Mouse (Mus musculus) midbrain, postnatal 0 days (tissue): ENCODE measurements around the gene Gm11487. TPM values are rescaled to one million over a fixed set of nuclear protein-coding genes. Genes with fewer than 3 reads are reported as not detected.
"Not testable (repeated sequence)": the region's sequence is repeated elsewhere in the genome, so short reads cannot be mapped to it uniquely, and the experiment has no call there.

Source experiments
- ATAC-seq: fragments of 200-750 bp; cut with Nextera tagmentation; 2 replicates; pipeline ENCODE4 v1.8.0; 2017; ENCODE audit warnings: moderate number of reproducible peaks, mild to moderate bottlenecking, moderate TSS enrichment, moderate library complexity; ENCODE audit not compliant: low FRiP score
- DNase-seq: peaks from one replicate; pipeline ENCODE4 v3.0.0-alpha.2; 2015; ENCODE audit warnings: low spot score
- H3K27ac ChIP-seq: fragments of 300-500 bp; sonication (generic); 2 replicates; pipeline ENCODE4 v1.5.1; 2014; ENCODE audit warnings: low read depth, mild to moderate bottlenecking, low read length, mixed read lengths
- H3K27me3 ChIP-seq: fragments of 300-500 bp; sonication (generic); 2 replicates; pipeline ENCODE4 v1.6.1; 2014; ENCODE audit warnings: low read length, control low read depth, mixed read lengths; ENCODE audit not compliant: insufficient read depth
- H3K36me3 ChIP-seq: fragments of 300-500 bp; sonication (generic); 2 replicates; pipeline ENCODE4 v1.6.1; 2014; ENCODE audit warnings: low read length, control low read depth, mixed read lengths; ENCODE audit not compliant: insufficient read depth
- H3K4me1 ChIP-seq: fragments of 300-500 bp; sonication (generic); 2 replicates; pipeline ENCODE4 v1.6.1; 2014; ENCODE audit warnings: mild to moderate bottlenecking, control low read depth, antibody characterized with exemption, low read length, mixed read lengths; ENCODE audit not compliant: insufficient read depth
- H3K4me2 ChIP-seq: fragments of 300-500 bp; sonication (generic); 2 replicates; pipeline ENCODE4 v1.6.1; 2014; ENCODE audit warnings: low read depth, mild to moderate bottlenecking, low read length, mixed read lengths; ENCODE audit not compliant: poor library complexity, severe bottlenecking
- H3K4me3 ChIP-seq: fragments of 300-500 bp; sonication (generic); 2 replicates; pipeline ENCODE4 v1.5.1; 2014; ENCODE audit warnings: low read depth, mild to moderate bottlenecking, low read length, moderate library complexity
- H3K9ac ChIP-seq: fragments of 300-500 bp; sonication (generic); replicated peaks from 2 replicates; pipeline ENCODE4 v1.6.1; 2014; ENCODE audit warnings: mild to moderate bottlenecking, low read length, moderate library complexity, mixed read lengths; ENCODE audit not compliant: poor library complexity, severe bottlenecking
- H3K9me3 ChIP-seq: fragments of 300-500 bp; sonication (generic); 2 replicates; pipeline ENCODE4 v1.6.1; 2016; ENCODE audit warnings: low read length, control low read depth
- CTCF ChIP-seq: IDR thresholded peaks from 2 replicates; pipeline ENCODE4 v1.5.1; 2016; ENCODE audit warnings: antibody characterized with exemption, mild to moderate bottlenecking
- WGBS: fragments of 180-500 bp; shearing (Covaris S2); extraction: QIAGEN DNeasy Blood & Tissue Kit; methylation state at CpG from one replicate; pipeline ENCODE4 v1.1.7; 2014; 5-methylcytosine and 5-hydroxymethylcytosine counted together
- polyA plus RNA-seq: library from polyadenylated mRNA; unstranded; fragments of >200 nt; fragmentation: Nextera tagmentation; extraction: Ambion mirVana; gene quantifications from 2 replicates; pipeline ENCODE4 v1.2.1, GENCODE M21; 2015
- total RNA-seq: library from RNA; depleted of rRNA; stranded (reverse); fragments of >200 nt; gene quantifications from 2 replicates; pipeline ENCODE4 v1.2.3, GENCODE M21; 2014; rRNA removed

The Gm11487 gene
- total RNA-seq (not detected in 2 replicates), polyA plus RNA-seq (not detected in 2 replicates)

DNA sequence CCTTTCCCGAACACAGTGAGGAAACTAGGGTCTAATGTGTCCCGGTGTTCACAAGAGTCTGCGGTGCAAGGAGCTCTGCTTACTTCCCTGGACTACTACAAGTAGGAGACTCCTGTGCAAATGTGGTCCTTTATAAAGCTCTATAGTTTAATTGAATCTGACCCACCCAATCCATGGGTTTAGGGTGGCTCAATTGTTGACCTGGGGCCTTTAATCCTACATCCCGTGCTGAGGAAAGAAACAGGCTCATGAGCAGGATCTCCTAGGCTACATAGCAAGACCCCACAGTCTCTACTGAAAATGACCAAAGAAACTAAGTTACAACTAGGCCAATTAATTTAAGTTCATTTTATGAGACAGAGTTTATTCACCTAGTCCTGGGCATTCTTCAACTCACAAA is at the start of gene Gm11487:
Gene Gm11487 (minus strand): TSS at position 101 of the 400 bp plus-strand sequence.
- not testable (repeated sequence) for H3K4me3 ChIP-seq, H3K4me1 ChIP-seq, H3K36me3 ChIP-seq, H3K27me3 ChIP-seq, H3K27ac ChIP-seq, ATAC-seq, H3K4me2 ChIP-seq, H3K9me3 ChIP-seq, H3K9ac ChIP-seq, DNase-seq
- WGBS = 84% methylated on average over 3 of the region's 4 CpGs

DNA sequence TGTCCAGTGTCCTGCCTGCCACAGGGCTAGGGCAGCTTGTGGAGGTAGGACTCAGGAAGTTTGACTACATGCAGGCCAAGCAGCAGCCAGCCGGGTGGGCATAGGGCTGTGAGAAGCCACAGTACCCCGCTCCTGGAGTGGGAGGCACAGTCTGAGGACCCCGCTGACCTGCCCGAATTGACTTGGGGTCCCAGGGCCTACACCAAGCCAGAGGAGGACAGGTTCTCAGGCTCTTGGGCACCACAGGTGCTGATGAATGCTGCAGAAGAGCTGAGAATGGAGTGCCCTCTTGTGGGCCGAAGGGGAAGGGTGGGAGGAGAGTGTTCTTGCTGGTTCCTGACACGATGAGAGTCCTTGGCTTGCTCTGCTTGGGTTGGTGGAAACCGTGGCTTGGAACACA is 39.8 kb upstream of the Gm11487 start:
- no peaks in the 10 kb centered on the region for H3K9me3 ChIP-seq
- no peak overlapping the region for H3K4me2 ChIP-seq
- H3K4me3 ChIP-seq = no peak overlapping the region
- ATAC-seq = no peak; the same call in 1 of the 2 replicates
- no peaks in the 10 kb centered on the region for H3K36me3 ChIP-seq
- DNase-seq = no peak
- H3K9ac ChIP-seq = no peak overlapping the region
- no peaks in the 10 kb centered on the region for H3K27me3 ChIP-seq
- no peaks in the 10 kb centered on the region for H3K4me1 ChIP-seq
- peak; percentile 49 for TF ChIP-seq CTCF
- 55% methylated on average over 7 of the region's 7 CpGs for WGBS
- no peak overlapping the region for H3K27ac ChIP-seq

DNA sequence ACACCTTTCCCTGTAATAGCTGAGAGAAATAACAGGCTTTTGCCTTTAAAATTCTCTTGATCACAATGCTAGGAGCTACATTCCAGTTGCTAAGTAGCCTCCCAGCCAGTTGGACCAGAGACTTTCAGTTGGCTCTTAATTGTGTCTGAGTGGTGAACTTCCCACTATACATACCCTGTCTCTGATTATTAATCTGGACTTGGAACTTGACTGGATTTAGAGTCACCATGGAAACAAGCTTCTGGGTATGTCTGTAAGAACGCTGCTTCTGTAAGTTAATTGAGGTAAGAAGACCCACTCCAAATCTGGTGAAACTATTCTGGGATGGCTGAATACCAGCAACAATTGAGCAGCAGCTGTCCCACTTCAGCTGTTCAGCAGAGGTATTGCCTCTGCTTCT is 37.7 kb upstream of the Gm11487 start:
- 13% methylated on average over 1 of the region's 1 CpGs for WGBS
- no peak overlapping the region for H3K4me3 ChIP-seq
- H3K36me3 ChIP-seq = no peaks in the 10 kb centered on the region
- H3K9me3 ChIP-seq = no peaks in the 10 kb centered on the region
- H3K27ac ChIP-seq = no peak overlapping the region
- ATAC-seq (no peak), DNase-seq (no peak)
- H3K4me2 ChIP-seq = no peak overlapping the region
- H3K9ac ChIP-seq = no peak overlapping the region
- no peaks in the 10 kb centered on the region for H3K4me1 ChIP-seq
- H3K27me3 ChIP-seq = no peaks in the 10 kb centered on the region
- TF ChIP-seq CTCF = no peak

DNA sequence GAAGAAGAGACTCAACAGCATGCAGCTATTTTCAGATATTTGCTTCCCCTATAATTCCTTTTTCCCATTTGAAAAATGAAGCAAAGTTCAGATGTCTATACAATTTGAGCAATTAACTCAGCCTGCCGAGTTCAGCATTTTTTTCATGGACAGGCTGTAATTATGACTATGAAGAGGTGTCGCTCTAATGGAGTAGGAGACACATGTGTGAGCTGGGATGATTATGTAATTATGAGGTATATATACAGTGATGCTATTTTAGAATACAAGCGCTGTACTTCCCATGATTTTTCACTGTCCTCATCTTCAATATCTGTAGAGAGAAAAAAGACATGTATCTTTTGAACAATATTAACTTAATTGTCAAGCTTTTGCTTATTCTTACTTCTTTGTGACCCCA is 21.0 kb upstream of the Gm11487 start:
- WGBS = 79% methylated on average over 3 of the region's 3 CpGs
- no peak for TF ChIP-seq CTCF
- H3K9me3 ChIP-seq = no peaks in the 10 kb centered on the region
- H3K9ac ChIP-seq = no peak overlapping the region
- no peaks in the 10 kb centered on the region for H3K36me3 ChIP-seq
- H3K4me1 ChIP-seq = no peaks in the 10 kb centered on the region
- no peak overlapping the region for H3K4me3 ChIP-seq
- no peak overlapping the region for H3K4me2 ChIP-seq
- DNase-seq (no peak), ATAC-seq (no peak)
- no peaks in the 10 kb centered on the region for H3K27me3 ChIP-seq
- H3K27ac ChIP-seq = no peak overlapping the region

DNA sequence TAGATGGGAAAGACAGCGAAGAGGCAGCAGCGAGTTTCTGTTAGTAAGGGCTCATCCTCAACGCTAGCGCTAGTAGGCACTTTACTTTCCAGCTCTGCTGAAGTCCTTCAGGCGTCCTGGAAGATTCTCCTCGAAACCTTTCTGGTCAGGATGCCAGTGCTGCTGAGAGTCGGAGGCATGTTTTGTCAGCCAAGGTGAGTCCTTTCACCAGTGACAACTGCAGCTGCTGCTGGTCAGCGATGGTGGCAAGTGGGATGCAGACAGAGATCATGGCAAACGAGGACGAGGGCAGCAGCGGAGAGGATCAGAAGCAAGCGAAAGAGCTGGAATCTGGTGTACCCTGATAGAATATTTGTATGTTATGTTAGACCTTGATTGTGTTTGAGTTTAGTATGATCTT is 18.2 kb upstream of the Gm11487 start:
- Histone ChIP-seq H3K4me1 (no peaks in the 10 kb centered on the region), H3K9ac (no peak overlapping the region), H3K9me3 (no peaks in the 10 kb centered on the region), H3K36me3 (no peaks in the 10 kb centered on the region), H3K27me3 (no peaks in the 10 kb centered on the region), H3K27ac (no peak overlapping the region), H3K4me3 (no peak overlapping the region), H3K4me2 (no peak overlapping the region)
- 94% methylated on average over 12 of the region's 12 CpGs for WGBS
- ATAC-seq (no peak), DNase-seq (no peak)
- TF ChIP-seq CTCF = no peak

DNA sequence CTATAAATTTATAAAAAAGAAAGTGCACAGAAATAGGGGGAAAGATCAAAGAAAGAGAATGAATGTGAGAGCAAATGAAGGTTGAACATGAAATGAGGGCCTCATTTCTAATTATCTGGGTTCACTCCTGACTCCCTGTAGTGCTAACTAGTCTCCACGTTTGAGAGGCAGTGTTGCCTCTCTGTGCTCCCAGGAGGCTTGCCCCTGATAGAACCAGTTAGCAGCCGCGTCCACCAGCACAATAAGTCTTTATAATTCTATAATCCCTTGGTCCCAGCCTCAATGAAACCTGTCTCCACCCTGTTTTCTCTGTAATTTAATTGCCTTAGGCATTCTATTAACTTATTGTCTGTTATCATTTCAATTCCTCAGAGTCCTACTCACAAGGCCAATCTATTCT is 38.3 kb downstream of the Gm11487 start:
- TF ChIP-seq CTCF = no peak
- H3K4me1 ChIP-seq = no peaks in the 10 kb centered on the region
- ATAC-seq (no peak), DNase-seq (peak; percentile 2)
- no peak overlapping the region for H3K4me3 ChIP-seq
- no peak overlapping the region for H3K9ac ChIP-seq
- H3K27me3 ChIP-seq = no peaks in the 10 kb centered on the region
- 22% methylated on average over 3 of the region's 3 CpGs for WGBS
- H3K36me3 ChIP-seq = no peaks in the 10 kb centered on the region
- H3K9me3 ChIP-seq = no peaks in the 10 kb centered on the region
- H3K27ac ChIP-seq = no peak overlapping the region
- H3K4me2 ChIP-seq = no peak overlapping the region

Other genes with a start within 250 kb of the Gm11487 start
- not detected in 2 replicates for gene Gm11238, start 202.8 kb upstream of the Gm11487 start, total RNA-seq
- not detected in 2 replicates for gene Gm11238, start 202.8 kb upstream of the Gm11487 start, polyA plus RNA-seq
- not detected in 2 replicates for gene Gm11237, start 217.9 kb upstream of the Gm11487 start, total RNA-seq
- gene Gm11237, start 217.9 kb upstream of the Gm11487 start, polyA plus RNA-seq = not detected in 2 replicates
- gene Gm11236, start 233.0 kb upstream of the Gm11487 start, total RNA-seq = not detected in 2 replicates
- not detected in 2 replicates for gene Gm11236, start 233.0 kb upstream of the Gm11487 start, polyA plus RNA-seq